Comparison of ENCODE assay signal across 13 mouse cellular contexts in genomic region chr7:130161581-130161980, GRCm38 (mm10).
DNase-seq lines count a peak whose midpoint lies in the region; ATAC-seq lines count a peak whose summit lies in the region.
"Had no signal": no experiment of that assay in that cellular context is flagged by ENCODE, and none has a peak within 500 bp of the region (broad histone marks: within the 10 kb centered on the region; RNA-seq: fewer than 3 reads in every experiment).

No protein-coding gene starts in this region.

- peak; percentile 57 for DNase-seq in embryo, embryonic 11 days
- DNase-seq in urinary bladder, adult 18-20 months (ENCODE audit: low spot score in 2 of 2), result no peak
- no peak for DNase-seq in left cerebral cortex, postnatal 14 days (ENCODE audit: low spot score in 2 of 2)
- DNase-seq: adrenal gland, postnatal 36 days; cerebellum, postnatal 25 days; liver, postnatal 0 days had no signal

- H3K4me2 ChIP-seq in embryonic facial prominence, embryonic 12.5 days (replicated peaks), result no peak overlapping the region
- H3K4me2 ChIP-seq in kidney, embryonic 16.5 days (replicated peaks; ENCODE audit: low read depth, low read length), result no peak overlapping the region
- H3K4me2 ChIP-seq in limb, embryonic 13.5 days (replicated peaks), result no peak overlapping the region
- H3K4me2 ChIP-seq: hindbrain, embryonic 15.5 days had no signal

- peaks cover 20% of the 10 kb centered on the region; the same call in 1 of the 2 replicates for H3K4me1 ChIP-seq in embryonic facial prominence, embryonic 12.5 days
- peaks cover 18% of the 10 kb centered on the region for H3K4me1 ChIP-seq in kidney, embryonic 16.5 days (ENCODE audit: insufficient read depth, low read length)
- peaks cover 55% of the 10 kb centered on the region for H3K4me1 ChIP-seq in limb, embryonic 13.5 days

- 33% methylated on average over 5 of the region's 5 CpGs for WGBS in embryonic facial prominence, embryonic 12.5 days
- WGBS in kidney, embryonic 16.5 days, result 39% methylated on average over 5 of the region's 5 CpGs
- 25% methylated on average over 5 of the region's 5 CpGs for WGBS in limb, embryonic 13.5 days

- peak overlapping the region; percentile 61; the same call in 1 of the 2 replicates for H3K27ac ChIP-seq in embryonic facial prominence, embryonic 12.5 days
- no peak overlapping the region for H3K27ac ChIP-seq in kidney, embryonic 16.5 days (ENCODE audit: low read length)
- H3K27ac ChIP-seq in limb, embryonic 13.5 days, result peak overlapping the region; percentile 56
- H3K27ac ChIP-seq: hindbrain, embryonic 15.5 days; macrophage had no signal

- no peaks in the 10 kb centered on the region for H3K9me3 ChIP-seq in embryonic facial prominence, embryonic 12.5 days
- H3K9me3 ChIP-seq in kidney, embryonic 16.5 days (ENCODE audit: low read length), result no peaks in the 10 kb centered on the region
- H3K9me3 ChIP-seq in limb, embryonic 13.5 days, result no peaks in the 10 kb centered on the region
- H3K9me3 ChIP-seq: hindbrain, embryonic 15.5 days had no signal

- H3K4me3 ChIP-seq in embryonic facial prominence, embryonic 12.5 days, result no peak overlapping the region
- H3K4me3 ChIP-seq in kidney, embryonic 16.5 days (ENCODE audit: low read length), result no peak overlapping the region
- no peak overlapping the region for H3K4me3 ChIP-seq in limb, embryonic 13.5 days
- H3K4me3 ChIP-seq: hindbrain, embryonic 15.5 days had no signal

- H3K9ac ChIP-seq in embryonic facial prominence, embryonic 12.5 days, result no peak overlapping the region
- no peak overlapping the region for H3K9ac ChIP-seq in kidney, embryonic 16.5 days (replicated peaks; ENCODE audit: low read length)
- no peak overlapping the region for H3K9ac ChIP-seq in limb, embryonic 13.5 days
- H3K9ac ChIP-seq: hindbrain, embryonic 15.5 days; liver, postnatal 0 days had no signal

- no peak for ATAC-seq in embryonic facial prominence, embryonic 12.5 days (ENCODE audit: insufficient number of reproducible peaks, insufficient read depth, low FRiP score, low TSS enrichment)
- ATAC-seq in kidney, embryonic 16.5 days (ENCODE audit: low FRiP score, low TSS enrichment), result peak; percentile 61
- peak; percentile 34; the same call in 1 of the 2 replicates for ATAC-seq in limb, embryonic 13.5 days (ENCODE audit: low FRiP score, low read depth)
- no peak for ATAC-seq in monocyte, adult 5-6 weeks (replicated peaks; ENCODE audit: insufficient number of reproducible peaks, low FRiP score, low TSS enrichment, poor library complexity, severe bottlenecking)
- ATAC-seq: CD4-positive, CD25-positive, alpha-beta regulatory T cell, adult 4 months; liver, postnatal 0 days had no signal

- H3K27me3 ChIP-seq in embryonic facial prominence, embryonic 12.5 days, result no peaks in the 10 kb centered on the region
- H3K27me3 ChIP-seq in kidney, embryonic 16.5 days (ENCODE audit: insufficient read depth, low read length), result no peaks in the 10 kb centered on the region
- H3K27me3 ChIP-seq in limb, embryonic 13.5 days, result no peaks in the 10 kb centered on the region
- H3K27me3 ChIP-seq: hindbrain, embryonic 15.5 days had no signal

- H3K36me3 ChIP-seq in embryonic facial prominence, embryonic 12.5 days, result peaks cover 25% of the 10 kb centered on the region
- H3K36me3 ChIP-seq in kidney, embryonic 16.5 days (ENCODE audit: insufficient read depth, low read length), result peaks cover 20% of the 10 kb centered on the region
- H3K36me3 ChIP-seq in limb, embryonic 13.5 days, result peaks cover 28% of the 10 kb centered on the region
- H3K36me3 ChIP-seq: hindbrain, embryonic 15.5 days had no signal

- intact Hi-C loops in left cerebral cortex, postnatal 14 days (cut with DNase I), result no loop called here

Comparison
In these comparisons a context has a peak if more than half of its experiments do, and no peak if none do; other contexts are left out.
1. ATAC-seq: peak in kidney, embryonic 16.5 days (single experiment) and limb, embryonic 13.5 days (single experiment); none in embryonic facial prominence, embryonic 12.5 days (single experiment) and monocyte, adult 5-6 weeks (single experiment).